Comparison of ENCODE assay signal across 8 mouse cellular contexts in the genomic region with DNA sequence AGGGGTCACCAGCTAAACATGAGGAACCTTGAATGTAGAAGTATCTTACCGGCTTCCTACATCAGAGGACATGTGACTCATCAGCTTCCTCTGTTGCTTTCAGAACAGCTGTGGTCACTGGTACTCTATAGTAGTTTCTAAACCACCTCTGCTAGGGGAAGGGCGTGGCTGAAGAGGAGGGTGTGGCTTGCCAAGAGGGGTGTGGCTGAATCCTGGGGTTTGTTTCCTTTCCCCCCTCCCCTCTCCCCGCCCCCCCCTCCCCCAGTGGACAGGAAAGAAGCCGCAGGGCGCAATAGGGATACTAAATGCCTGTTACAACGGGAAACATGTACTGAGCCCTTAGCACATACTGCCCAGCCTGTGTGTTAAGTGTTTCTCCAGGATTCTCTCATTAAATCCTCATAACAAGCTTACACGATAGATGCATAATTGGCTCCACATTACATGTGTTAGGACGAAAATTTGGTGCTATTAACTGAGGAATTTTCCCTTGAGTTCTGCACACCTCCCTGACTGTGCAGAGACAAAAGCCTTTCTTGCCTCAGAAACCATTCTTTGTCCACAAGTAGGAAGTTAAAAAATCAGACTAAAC.
DNase-seq lines count a peak whose midpoint lies in the region; ATAC-seq and TF ChIP-seq lines count a peak whose summit lies in the region.

No protein-coding gene starts in this region.

- no peaks in the 10 kb centered on the region for H3K4me1 ChIP-seq in kidney, postnatal 0 days (replicated peaks; ENCODE audit: insufficient read depth, low read length)
- H3K4me1 ChIP-seq in stomach, embryonic 15.5 days: 0 out of 2 replicates have a peak, but pooled peaks cover 3% of the 10 kb centered on the region

- peak overlapping the region; percentile 13; the same call in 1 of the 2 replicates for H3K4me2 ChIP-seq in kidney, postnatal 0 days (ENCODE audit: low read length)
- H3K4me2 ChIP-seq in stomach, embryonic 15.5 days: peak overlapping the region; percentile 20

- no peaks in the 10 kb centered on the region for H3K9me3 ChIP-seq in kidney, postnatal 0 days (replicated peaks; ENCODE audit: low read length)
- H3K9me3 ChIP-seq in stomach, embryonic 15.5 days: no peaks in the 10 kb centered on the region

- no peak for TF ChIP-seq CTCF in kidney, postnatal 0 days (IDR thresholded peaks at IDR 0.05; ENCODE audit: low read depth)

- no peak overlapping the region for H3K27ac ChIP-seq in kidney, postnatal 0 days
- no peak overlapping the region for H3K27ac ChIP-seq in stomach, embryonic 15.5 days

- H3K4me3 ChIP-seq in kidney, postnatal 0 days (replicated peaks; ENCODE audit: low read depth, low read length): no peak overlapping the region
- no peak overlapping the region for H3K4me3 ChIP-seq in stomach, embryonic 15.5 days (replicated peaks)

- WGBS in kidney, postnatal 0 days: 12% methylated on average over 7 of the region's 8 CpGs
- 10% methylated on average over 7 of the region's 8 CpGs for WGBS in stomach, embryonic 15.5 days

- DNase-seq in ovary, postnatal 36 days (ENCODE audit: low spot score): peak; percentile 4
- no peak for DNase-seq in ovary, adult 18-20 months (ENCODE audit: low spot score)
- DNase-seq in heart, adult 18-20 months: peak; percentile 22 to 42
- DNase-seq in kidney, postnatal 0 days (ENCODE audit: low spot score): peak; percentile 61
- no peak for DNase-seq in right cerebral cortex, postnatal 4 days
- no peak for DNase-seq in left cerebral cortex, adult 18-20 months (ENCODE audit: low spot score in 2 of 2)

- ATAC-seq in kidney, postnatal 0 days (replicated peaks; ENCODE audit: low FRiP score, low read depth): peak; percentile 63
- ATAC-seq in megakaryocyte, adult 5-6 weeks (ENCODE audit: poor library complexity, severe bottlenecking): peak; percentile 82
- ATAC-seq in stomach, embryonic 15.5 days (ENCODE audit: insufficient read depth, low FRiP score, low read depth): no peak; the same call in 1 of the 2 replicates

- no peak overlapping the region for H3K9ac ChIP-seq in kidney, postnatal 0 days (ENCODE audit: low read depth, low read length)
- no peak overlapping the region for H3K9ac ChIP-seq in stomach, embryonic 15.5 days

- no peaks in the 10 kb centered on the region for H3K27me3 ChIP-seq in kidney, postnatal 0 days (ENCODE audit: insufficient read depth, low read length)
- no peaks in the 10 kb centered on the region for H3K27me3 ChIP-seq in stomach, embryonic 15.5 days (replicated peaks)

- H3K36me3 ChIP-seq in kidney, postnatal 0 days (ENCODE audit: insufficient read depth, low read length): no peaks in the 10 kb centered on the region
- no peaks in the 10 kb centered on the region for H3K36me3 ChIP-seq in stomach, embryonic 15.5 days

Comparison
In these comparisons a context has a peak if more than half of its experiments do, and no peak if none do; other contexts are left out.
1. DNase-seq: peak in ovary, postnatal 36 days (single experiment), heart, adult 18-20 months (2 of 2) and kidney, postnatal 0 days (single experiment); none in ovary, adult 18-20 months (single experiment), right cerebral cortex, postnatal 4 days (single experiment) and left cerebral cortex, adult 18-20 months (0 of 2).